Mouse (Mus musculus): Measurements from ENCODE around the gene Chaf1a. TPM values are rescaled to one million over a fixed set of nuclear protein-coding genes. Genes with fewer than 3 reads are reported as not detected.

The Chaf1a gene
- total and polyA plus RNA-seq, 2 experiments from 2014 or later: 4.5 to 6.1 TPM

- Histone ChIP-seq H3K4me2 (ENCODE audit: low read depth, low read length) (no peak overlapping the region), H3K4me1 (ENCODE audit: insufficient read depth, low read length) (peaks cover 3% of the 10 kb centered on the region; the same call in 1 of the 2 replicates), H3K27ac (peak overlapping the region; percentile 42; the same call in 1 of the 2 replicates), H3K9me3 (ENCODE audit: low read length) (no peaks in the 10 kb centered on the region), H3K27me3 (ENCODE audit: insufficient read depth, low read length) (no peaks in the 10 kb centered on the region), H3K36me3 (ENCODE audit: insufficient read depth, low read length) (peaks cover 37% of the 10 kb centered on the region), H3K4me3 (ENCODE audit: low read length) (no peak overlapping the region), H3K9ac (replicated peaks; ENCODE audit: low read length) (no peak overlapping the region)
- 80% methylated on average over 6 of the region's 6 CpGs for WGBS
- DNase-seq (ENCODE audit: low spot score) (peak; percentile 8), ATAC-seq (no peak)
- no peak for TF ChIP-seq CTCF (IDR thresholded peaks at IDR 0.05; ENCODE audit: low read depth)
Measured at GRCm38 (mm10) chr17:56020400-56021084, 19.7 kb upstream of the Chaf1a start.

- peak; percentile 29; the same call in 1 of the 2 replicates for TF ChIP-seq CTCF (IDR thresholded peaks at IDR 0.05; ENCODE audit: low read depth)
- Histone ChIP-seq H3K36me3 (ENCODE audit: insufficient read depth, low read length) (peaks cover 29% of the 10 kb centered on the region; the same call in 1 of the 2 replicates), H3K4me2 (ENCODE audit: low read depth, low read length) (no peak overlapping the region), H3K4me3 (ENCODE audit: low read length) (no peak overlapping the region), H3K4me1 (ENCODE audit: insufficient read depth, low read length) (peaks cover 3% of the 10 kb centered on the region; the same call in 1 of the 2 replicates), H3K27me3 (ENCODE audit: insufficient read depth, low read length) (no peaks in the 10 kb centered on the region), H3K9me3 (ENCODE audit: low read length) (no peaks in the 10 kb centered on the region), H3K9ac (replicated peaks; ENCODE audit: low read length) (no peak overlapping the region), H3K27ac (peak overlapping the region; percentile 42; the same call in 1 of the 2 replicates)
- ATAC-seq: no peak
- peak; percentile 5 for DNase-seq (ENCODE audit: low spot score)
- WGBS: 80% methylated on average over 4 of the region's 4 CpGs
Measured at GRCm38 (mm10) chr17:56021161-56021910, 18.9 kb upstream of the Chaf1a start.

DNA sequence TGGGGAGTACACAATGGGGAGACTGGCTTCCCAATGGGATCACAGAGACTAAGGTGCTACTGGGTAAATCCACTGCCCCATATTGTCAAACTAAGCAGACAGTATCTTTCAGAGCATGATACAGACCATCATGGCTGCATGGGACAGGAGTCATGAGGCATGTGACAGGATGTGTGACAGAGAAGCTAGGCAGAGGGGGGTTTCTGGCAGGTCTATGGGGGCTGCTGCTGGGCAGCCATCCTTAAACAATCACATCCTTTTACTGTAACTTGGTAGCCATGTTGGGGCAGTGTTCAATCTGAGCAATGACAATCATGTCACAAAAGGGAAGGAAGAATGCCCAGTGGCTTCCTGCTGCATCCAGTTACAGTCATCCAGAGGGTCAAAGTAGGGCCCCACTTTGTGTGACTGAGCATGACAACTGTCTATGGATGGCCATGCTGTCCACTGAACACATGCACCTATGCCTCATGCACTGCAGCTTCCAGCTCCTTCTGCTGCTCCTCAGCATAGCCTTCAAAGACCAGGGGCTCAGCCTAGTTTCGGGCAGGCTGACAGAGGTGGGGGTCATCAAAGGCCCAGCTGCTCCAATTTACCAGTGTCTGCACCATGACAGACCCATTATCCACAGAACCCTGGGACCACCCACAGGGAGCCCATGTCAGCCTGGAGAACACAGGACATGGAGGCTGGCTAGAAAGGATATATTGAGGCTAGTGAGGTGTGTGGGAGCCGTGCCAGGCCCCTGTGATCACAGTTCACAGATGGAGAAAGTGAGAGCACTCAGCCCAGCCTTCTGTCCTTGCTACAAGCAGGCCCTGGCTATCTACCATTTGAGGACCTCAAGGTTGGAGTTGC is 17.9 kb upstream of the Chaf1a start:
- Histone ChIP-seq H3K4me1 (ENCODE audit: insufficient read depth, low read length) (peaks cover 3% of the 10 kb centered on the region; the same call in 1 of the 2 replicates), H3K9me3 (ENCODE audit: low read length) (no peaks in the 10 kb centered on the region), H3K36me3 (ENCODE audit: insufficient read depth, low read length) (peaks cover 19% of the 10 kb centered on the region; the same call in 1 of the 2 replicates), H3K27me3 (ENCODE audit: insufficient read depth, low read length) (no peaks in the 10 kb centered on the region), H3K9ac (replicated peaks; ENCODE audit: low read length) (no peak overlapping the region), H3K27ac (peak overlapping the region; percentile 42), H3K4me3 (ENCODE audit: low read length) (no peak overlapping the region), H3K4me2 (ENCODE audit: low read depth, low read length) (no peak overlapping the region)
- TF ChIP-seq CTCF (IDR thresholded peaks at IDR 0.05; ENCODE audit: low read depth): no peak
- WGBS: 39% methylated on average over 2 of the region's 2 CpGs
- no peak for DNase-seq (ENCODE audit: low spot score)
- ATAC-seq: no peak

DNA sequence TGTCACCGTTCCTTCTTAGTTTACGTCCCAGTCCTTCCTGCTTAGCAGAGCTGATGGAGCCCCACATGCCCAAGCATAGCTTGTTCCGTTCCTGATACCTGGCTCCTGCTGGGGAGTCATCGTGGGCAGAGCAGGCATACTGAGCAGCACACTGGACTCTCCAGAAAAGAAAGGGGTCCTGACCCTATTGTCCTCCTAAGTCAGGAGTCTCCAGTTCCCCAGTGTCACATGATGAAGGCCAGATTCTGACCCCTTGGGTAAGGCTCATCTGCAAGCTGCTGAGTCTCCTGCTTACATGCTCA is 17.3 kb upstream of the Chaf1a start:
- Histone ChIP-seq H3K4me3 (ENCODE audit: low read length) (no peak overlapping the region), H3K4me2 (ENCODE audit: low read depth, low read length) (no peak overlapping the region), H3K27ac (peak overlapping the region; percentile 42), H3K9me3 (ENCODE audit: low read length) (no peaks in the 10 kb centered on the region), H3K4me1 (ENCODE audit: insufficient read depth, low read length) (peaks cover 3% of the 10 kb centered on the region; the same call in 1 of the 2 replicates), H3K27me3 (ENCODE audit: insufficient read depth, low read length) (no peaks in the 10 kb centered on the region), H3K36me3 (ENCODE audit: insufficient read depth, low read length) (peaks cover 13% of the 10 kb centered on the region; the same call in 1 of the 2 replicates), H3K9ac (replicated peaks; ENCODE audit: low read length) (no peak overlapping the region)
- DNase-seq (ENCODE audit: low spot score) (no peak), ATAC-seq (no peak)
- WGBS: 65% methylated on average over 4 of the region's 4 CpGs
- TF ChIP-seq CTCF (IDR thresholded peaks at IDR 0.05; ENCODE audit: low read depth): no peak

- Histone ChIP-seq H3K27ac (0 out of 2 replicates have a peak overlapping the region, but pooled peaks have one; percentile 42), H3K4me3 (ENCODE audit: low read length) (no peak overlapping the region), H3K36me3 (ENCODE audit: insufficient read depth, low read length) (peaks cover 9% of the 10 kb centered on the region; the same call in 1 of the 2 replicates), H3K9me3 (ENCODE audit: low read length) (no peaks in the 10 kb centered on the region), H3K4me1 (ENCODE audit: insufficient read depth, low read length) (peaks cover 3% of the 10 kb centered on the region; the same call in 1 of the 2 replicates), H3K27me3 (ENCODE audit: insufficient read depth, low read length) (no peaks in the 10 kb centered on the region), H3K9ac (replicated peaks; ENCODE audit: low read length) (no peak overlapping the region), H3K4me2 (ENCODE audit: low read depth, low read length) (no peak overlapping the region)
- ATAC-seq (no peak), DNase-seq (ENCODE audit: low spot score) (no peak)
- TF ChIP-seq CTCF (IDR thresholded peaks at IDR 0.05; ENCODE audit: low read depth): no peak
- WGBS: 76% methylated on average over 5 of the region's 5 CpGs
Measured at GRCm38 (mm10) chr17:56023386-56023785, 16.9 kb upstream of the Chaf1a start.

GRCm38 (mm10) chr17:56024476-56024875 is 15.8 kb upstream of the Chaf1a start:
- H3K27me3 ChIP-seq (ENCODE audit: insufficient read depth, low read length): no peaks in the 10 kb centered on the region
- H3K36me3 ChIP-seq (ENCODE audit: insufficient read depth, low read length): no peaks in the 10 kb centered on the region
- peaks cover 3% of the 10 kb centered on the region; the same call in 1 of the 2 replicates for H3K4me1 ChIP-seq (ENCODE audit: insufficient read depth, low read length)
- no peak for TF ChIP-seq CTCF (IDR thresholded peaks at IDR 0.05; ENCODE audit: low read depth)
- DNase-seq (ENCODE audit: low spot score): no peak
- no peak overlapping the region for H3K9ac ChIP-seq (replicated peaks; ENCODE audit: low read length)
- 56% methylated on average over 2 of the region's 2 CpGs for WGBS
- H3K4me2 ChIP-seq (ENCODE audit: low read depth, low read length): no peak overlapping the region
- no peak overlapping the region for H3K27ac ChIP-seq
- no peak overlapping the region for H3K4me3 ChIP-seq (ENCODE audit: low read length)
- H3K9me3 ChIP-seq (ENCODE audit: low read length): no peaks in the 10 kb centered on the region
- no peak for ATAC-seq

Data from hindbrain, postnatal 0 days (tissue).